Mouse (Mus musculus): ENCODE results near the gene Speer4f2. TPM values are rescaled to one million over a fixed set of nuclear protein-coding genes. Genes with fewer than 3 reads are reported as not detected.

Gene Speer4f2
- not detected for polyA plus RNA-seq (2014; fragmentation: Illumina TruSeq; extraction: RNeasy Lipid Tissue Mini Kit (QIAGEN cat#74804); ENCODE audit: low read depth, low replicate concordance)

GRCm38 (mm10) chr5:17372880-17373279 is at the start of gene Speer4f2:
TSS of gene Speer4f2 (plus strand) at chr5:17373180.

Other genes with a start within 250 kb of the Speer4f2 start
- gene Speer4f1, start 102.9 kb downstream of the Speer4f2 start, polyA plus RNA-seq (2014; fragmentation: Illumina TruSeq; extraction: RNeasy Lipid Tissue Mini Kit (QIAGEN cat#74804); ENCODE audit: low read depth, low replicate concordance), result not detected
- 334 TPM for gene Sema3c, start 201.1 kb downstream of the Speer4f2 start, polyA plus RNA-seq (2014; fragmentation: Illumina TruSeq; extraction: RNeasy Lipid Tissue Mini Kit (QIAGEN cat#74804); ENCODE audit: low read depth, low replicate concordance)